Mouse (Mus musculus): ENCODE results near the gene Hepacam2. TPM values are rescaled to one million over a fixed set of nuclear protein-coding genes. Genes with fewer than 3 reads are reported as not detected.

Hepacam2 gene
- polyA plus RNA-seq, 1 experiment from 2014 or later: 0.24 TPM

- no peaks in the 10 kb centered on the region for H3K36me3 ChIP-seq
- no peak overlapping the region for H3K27ac ChIP-seq
- H3K9ac ChIP-seq: no peak overlapping the region
- H3K4me2 ChIP-seq (replicated peaks): no peak overlapping the region
- H3K27me3 ChIP-seq: no peaks in the 10 kb centered on the region
- no peak for ATAC-seq (ENCODE audit: insufficient number of reproducible peaks, insufficient read depth, low FRiP score, low TSS enrichment)
- 79% methylated on average over 4 of the region's 4 CpGs for WGBS
- no peaks in the 10 kb centered on the region for H3K9me3 ChIP-seq
- no peaks in the 10 kb centered on the region for H3K4me1 ChIP-seq
- no peak overlapping the region for H3K4me3 ChIP-seq
These were observed 9.0 kb upstream of the Hepacam2 start for GRCm38 (mm10) chr6:3507078-3507477.

GRCm38 (mm10) chr6:3505289-3505688 is 7.2 kb upstream of the Hepacam2 start:
- H3K27ac ChIP-seq: no peak overlapping the region
- H3K4me1 ChIP-seq: no peaks in the 10 kb centered on the region
- no peak overlapping the region for H3K4me2 ChIP-seq (replicated peaks)
- H3K9ac ChIP-seq: no peak overlapping the region
- H3K9me3 ChIP-seq: no peaks in the 10 kb centered on the region
- no peaks in the 10 kb centered on the region for H3K36me3 ChIP-seq
- no peaks in the 10 kb centered on the region for H3K27me3 ChIP-seq
- H3K4me3 ChIP-seq: no peak overlapping the region
- ATAC-seq (ENCODE audit: insufficient number of reproducible peaks, insufficient read depth, low FRiP score, low TSS enrichment): no peak
- 49% methylated on average over 5 of the region's 5 CpGs for WGBS

GRCm38 (mm10) chr6:3500286-3500685 is 2.2 kb upstream of the Hepacam2 start:
- Histone ChIP-seq H3K4me2 (replicated peaks) (no peak overlapping the region), H3K9ac (no peak overlapping the region), H3K36me3 (no peaks in the 10 kb centered on the region), H3K4me1 (0 out of 2 replicates have a peak, but pooled peaks cover 3% of the 10 kb centered on the region), H3K9me3 (no peaks in the 10 kb centered on the region), H3K4me3 (no peak overlapping the region), H3K27me3 (no peaks in the 10 kb centered on the region), H3K27ac (no peak overlapping the region)
- ATAC-seq (ENCODE audit: insufficient number of reproducible peaks, insufficient read depth, low FRiP score, low TSS enrichment): no peak
- 82% methylated on average over 3 of the region's 3 CpGs for WGBS

- 4% methylated on average over 2 of the region's 2 CpGs for WGBS
These were observed 1.9 kb downstream of the Hepacam2 start for GRCm38 (mm10) chr6:3496210-3496609.

GRCm38 (mm10) chr6:3494285-3494684 is 3.8 kb downstream of the Hepacam2 start:
- Histone ChIP-seq H3K9me3 (no peaks in the 10 kb centered on the region), H3K9ac (no peak overlapping the region), H3K4me1 (no peaks in the 10 kb centered on the region), H3K27me3 (no peaks in the 10 kb centered on the region), H3K4me2 (replicated peaks) (no peak overlapping the region), H3K4me3 (no peak overlapping the region), H3K36me3 (no peaks in the 10 kb centered on the region), H3K27ac (no peak overlapping the region)
- WGBS: 80% methylated on average over 5 of the region's 5 CpGs
- no peak for ATAC-seq (ENCODE audit: insufficient number of reproducible peaks, insufficient read depth, low FRiP score, low TSS enrichment)

More at GRCm38 (mm10) chr6:3496210-3496609, 1.9 kb downstream of the Hepacam2 start:
- Histone ChIP-seq H3K9ac (no peak overlapping the region), H3K36me3 (no peaks in the 10 kb centered on the region), H3K4me2 (replicated peaks) (no peak overlapping the region), H3K4me3 (no peak overlapping the region), H3K4me1 (0 out of 2 replicates have a peak, but pooled peaks cover 3% of the 10 kb centered on the region), H3K9me3 (no peaks in the 10 kb centered on the region), H3K27me3 (no peaks in the 10 kb centered on the region), H3K27ac (no peak overlapping the region)
- no peak for ATAC-seq (ENCODE audit: insufficient number of reproducible peaks, insufficient read depth, low FRiP score, low TSS enrichment)

- no peak overlapping the region for H3K4me2 ChIP-seq (replicated peaks)
- no peak for ATAC-seq (ENCODE audit: insufficient number of reproducible peaks, insufficient read depth, low FRiP score, low TSS enrichment)
- H3K9me3 ChIP-seq: no peaks in the 10 kb centered on the region
- no peaks in the 10 kb centered on the region for H3K4me1 ChIP-seq
- H3K4me3 ChIP-seq: no peak overlapping the region
- WGBS: 86% methylated on average over 1 of the region's 1 CpGs
- H3K27me3 ChIP-seq: no peaks in the 10 kb centered on the region
- no peak overlapping the region for H3K9ac ChIP-seq
- H3K36me3 ChIP-seq: no peaks in the 10 kb centered on the region
- no peak overlapping the region for H3K27ac ChIP-seq
These were observed 10.7 kb downstream of the Hepacam2 start for GRCm38 (mm10) chr6:3487355-3487754.

GRCm38 (mm10) chr6:3485133-3485532 is 13.0 kb downstream of the Hepacam2 start:
- Histone ChIP-seq H3K27me3 (no peaks in the 10 kb centered on the region), H3K9me3 (no peaks in the 10 kb centered on the region), H3K4me3 (no peak overlapping the region), H3K4me2 (replicated peaks) (no peak overlapping the region), H3K4me1 (no peaks in the 10 kb centered on the region), H3K36me3 (no peaks in the 10 kb centered on the region), H3K27ac (no peak overlapping the region), H3K9ac (no peak overlapping the region)
- ATAC-seq (ENCODE audit: insufficient number of reproducible peaks, insufficient read depth, low FRiP score, low TSS enrichment): no peak
- whole genome bisulfite sequencing: 82% methylated on average over 3 of the region's 3 CpGs

GRCm38 (mm10) chr6:3481705-3482104 is 16.4 kb downstream of the Hepacam2 start:
- Histone ChIP-seq H3K4me3 (no peak overlapping the region), H3K27ac (no peak overlapping the region), H3K4me2 (replicated peaks) (no peak overlapping the region), H3K4me1 (no peaks in the 10 kb centered on the region), H3K9me3 (no peaks in the 10 kb centered on the region), H3K27me3 (no peaks in the 10 kb centered on the region), H3K36me3 (no peaks in the 10 kb centered on the region), H3K9ac (no peak overlapping the region)
- 74% methylated on average over 3 of the region's 3 CpGs for WGBS
- no peak for ATAC-seq (ENCODE audit: insufficient number of reproducible peaks, insufficient read depth, low FRiP score, low TSS enrichment)

- Histone ChIP-seq H3K9me3 (no peaks in the 10 kb centered on the region), H3K36me3 (no peaks in the 10 kb centered on the region), H3K4me3 (no peak overlapping the region), H3K27ac (no peak overlapping the region), H3K9ac (no peak overlapping the region), H3K4me1 (no peaks in the 10 kb centered on the region), H3K27me3 (no peaks in the 10 kb centered on the region), H3K4me2 (replicated peaks) (no peak overlapping the region)
- WGBS: 65% methylated on average over 5 of the region's 5 CpGs
- no peak for ATAC-seq (ENCODE audit: insufficient number of reproducible peaks, insufficient read depth, low FRiP score, low TSS enrichment)
These were observed 18.2 kb downstream of the Hepacam2 start for GRCm38 (mm10) chr6:3479853-3480252.

- H3K27ac ChIP-seq: no peak overlapping the region
- H3K4me3 ChIP-seq: no peak overlapping the region
- H3K9me3 ChIP-seq: no peaks in the 10 kb centered on the region
- no peaks in the 10 kb centered on the region for H3K4me1 ChIP-seq
- ATAC-seq (ENCODE audit: insufficient number of reproducible peaks, insufficient read depth, low FRiP score, low TSS enrichment): no peak
- H3K36me3 ChIP-seq: no peaks in the 10 kb centered on the region
- no peaks in the 10 kb centered on the region for H3K27me3 ChIP-seq
- WGBS: 65% methylated on average over 2 of the region's 2 CpGs
- H3K9ac ChIP-seq: no peak overlapping the region
- no peak overlapping the region for H3K4me2 ChIP-seq (replicated peaks)
These were observed 21.8 kb downstream of the Hepacam2 start for GRCm38 (mm10) chr6:3476299-3476698.

GRCm38 (mm10) chr6:3470706-3471105 is 27.4 kb downstream of the Hepacam2 start:
- H3K27me3 ChIP-seq: no peaks in the 10 kb centered on the region
- ATAC-seq (ENCODE audit: insufficient number of reproducible peaks, insufficient read depth, low FRiP score, low TSS enrichment): no peak
- H3K4me3 ChIP-seq: no peak overlapping the region
- H3K27ac ChIP-seq: no peak overlapping the region
- WGBS: 76% methylated on average over 2 of the region's 2 CpGs
- no peaks in the 10 kb centered on the region for H3K9me3 ChIP-seq
- no peaks in the 10 kb centered on the region for H3K36me3 ChIP-seq
- H3K4me1 ChIP-seq: no peaks in the 10 kb centered on the region
- H3K9ac ChIP-seq: no peak overlapping the region
- no peak overlapping the region for H3K4me2 ChIP-seq (replicated peaks)

GRCm38 (mm10) chr6:3468627-3469026 is 29.5 kb downstream of the Hepacam2 start:
- Histone ChIP-seq H3K4me1 (no peaks in the 10 kb centered on the region), H3K36me3 (no peaks in the 10 kb centered on the region), H3K4me2 (replicated peaks) (no peak overlapping the region), H3K9me3 (no peaks in the 10 kb centered on the region), H3K27ac (no peak overlapping the region), H3K4me3 (no peak overlapping the region), H3K9ac (no peak overlapping the region), H3K27me3 (no peaks in the 10 kb centered on the region)
- WGBS: 50% methylated on average over 1 of the region's 1 CpGs
- ATAC-seq (ENCODE audit: insufficient number of reproducible peaks, insufficient read depth, low FRiP score, low TSS enrichment): no peak

GRCm38 (mm10) chr6:3463594-3463993 is 34.5 kb downstream of the Hepacam2 start:
- Histone ChIP-seq H3K27ac (no peak overlapping the region), H3K9ac (no peak overlapping the region), H3K4me3 (no peak overlapping the region), H3K4me1 (no peaks in the 10 kb centered on the region), H3K27me3 (no peaks in the 10 kb centered on the region), H3K4me2 (replicated peaks) (no peak overlapping the region), H3K36me3 (no peaks in the 10 kb centered on the region), H3K9me3 (no peaks in the 10 kb centered on the region)
- WGBS: 81% methylated on average over 2 of the region's 2 CpGs
- ATAC-seq (ENCODE audit: insufficient number of reproducible peaks, insufficient read depth, low FRiP score, low TSS enrichment): no peak

Data from embryonic facial prominence, embryonic 12.5 days (tissue).